Mouse (Mus musculus): Measurements from ENCODE around the gene Adipoq. TPM values are rescaled to one million over a fixed set of nuclear protein-coding genes. Genes with fewer than 3 reads are reported as not detected.

Gene Adipoq
- total RNA-seq, 4 experiments from 2014 or later: not detected

DNA sequence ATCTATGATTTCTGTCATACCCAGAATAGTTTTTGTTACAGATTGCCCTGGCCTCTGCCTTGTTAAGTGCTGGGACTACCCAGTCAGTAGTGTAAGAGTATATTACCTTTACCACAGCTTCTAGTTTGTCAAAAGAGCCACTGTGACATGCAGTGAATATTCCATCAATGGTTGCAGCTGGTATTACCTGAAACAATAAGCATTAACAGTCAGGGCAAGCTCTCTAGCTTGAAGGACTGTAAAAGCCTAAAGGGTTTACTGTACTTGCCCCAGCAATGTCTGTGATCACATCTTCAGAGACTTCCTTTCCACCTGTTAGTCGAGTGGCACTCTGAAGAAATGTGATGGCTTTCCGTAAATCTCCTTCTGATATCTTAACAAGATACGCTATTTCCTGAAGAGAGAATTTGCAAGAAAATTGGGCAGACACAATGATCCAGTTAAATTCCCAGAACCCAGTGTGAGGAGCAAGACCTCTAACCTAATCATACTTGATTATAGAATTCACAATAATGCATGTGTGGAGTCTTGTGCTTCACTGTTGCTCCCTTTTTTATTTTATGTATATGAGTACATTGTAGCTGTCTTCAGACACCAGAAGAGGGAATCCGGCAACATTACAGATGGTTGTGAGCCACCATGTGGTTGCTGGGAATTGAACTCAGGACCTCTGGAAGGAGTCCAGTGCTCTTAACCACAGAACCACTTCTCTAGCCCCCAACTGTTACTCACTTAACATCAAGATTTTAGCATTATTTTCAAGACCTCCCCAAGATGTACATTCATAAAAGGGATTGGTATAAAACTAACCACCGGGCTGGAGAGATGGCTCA lies 31.8 kb upstream of the Adipoq start:
- DNase-seq (ENCODE audit: low spot score in 2 of 2): no peak

DNA sequence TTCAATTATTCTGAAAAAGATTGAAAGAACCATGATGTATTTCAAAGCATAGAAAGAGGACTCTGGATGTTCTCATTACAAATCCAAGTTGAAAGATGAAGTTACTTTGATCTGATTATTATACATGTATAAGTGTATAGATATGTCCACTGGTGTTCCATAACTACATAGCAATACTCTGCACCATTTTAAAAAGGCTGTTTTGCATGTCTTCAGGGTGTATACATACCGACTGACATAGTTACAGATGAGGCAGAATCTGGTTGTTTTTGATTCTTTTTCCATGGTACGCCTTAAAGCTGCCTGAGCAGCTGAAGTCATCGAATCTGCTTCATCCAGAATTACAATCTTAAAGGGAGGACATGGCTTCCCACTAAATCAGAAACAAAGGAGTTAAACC lies 30.9 kb upstream of the Adipoq start:
- DNase-seq (ENCODE audit: low spot score in 2 of 2): no peak

DNA sequence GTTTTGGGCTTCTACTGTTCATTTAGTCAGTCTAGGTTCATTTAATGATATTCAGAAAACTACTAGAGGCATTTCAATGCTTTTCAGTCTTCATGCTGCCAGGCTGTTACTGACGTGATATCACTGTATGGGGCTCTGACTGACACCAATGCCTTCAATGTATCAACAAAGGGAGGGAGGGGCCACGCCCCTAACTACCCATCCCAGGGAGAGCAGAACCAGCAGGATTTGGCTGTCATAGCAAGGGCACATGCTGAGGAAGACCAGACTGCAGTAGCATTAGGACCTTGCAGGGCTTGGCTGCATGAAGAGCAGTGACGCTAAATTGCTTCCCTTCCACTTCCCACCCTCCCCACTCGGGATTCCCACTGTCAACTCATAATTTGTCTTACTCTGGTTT lies 29.2 kb upstream of the Adipoq start:
- DNase-seq (ENCODE audit: low spot score in 2 of 2): no peak

DNA sequence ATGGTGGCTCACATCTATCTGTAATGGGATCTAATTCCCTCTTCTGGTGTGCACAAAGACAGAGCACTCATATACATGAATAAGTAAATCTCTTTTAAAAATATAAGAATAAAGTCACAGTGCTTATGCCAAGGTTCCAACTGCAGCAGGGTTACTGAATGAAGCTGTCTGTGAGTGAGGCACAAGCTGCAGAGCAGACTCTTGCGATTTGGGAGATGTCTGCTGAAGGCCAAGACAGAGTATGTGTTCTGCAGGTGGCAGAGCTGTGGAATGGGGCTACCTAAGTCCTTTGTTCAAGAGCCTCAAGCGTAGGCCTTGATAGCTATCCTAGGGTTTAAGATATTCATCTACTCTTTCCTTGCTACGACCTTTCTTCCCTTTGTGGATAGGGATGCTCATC lies 23.9 kb upstream of the Adipoq start:
- DNase-seq (ENCODE audit: low spot score in 2 of 2): no peak

DNA sequence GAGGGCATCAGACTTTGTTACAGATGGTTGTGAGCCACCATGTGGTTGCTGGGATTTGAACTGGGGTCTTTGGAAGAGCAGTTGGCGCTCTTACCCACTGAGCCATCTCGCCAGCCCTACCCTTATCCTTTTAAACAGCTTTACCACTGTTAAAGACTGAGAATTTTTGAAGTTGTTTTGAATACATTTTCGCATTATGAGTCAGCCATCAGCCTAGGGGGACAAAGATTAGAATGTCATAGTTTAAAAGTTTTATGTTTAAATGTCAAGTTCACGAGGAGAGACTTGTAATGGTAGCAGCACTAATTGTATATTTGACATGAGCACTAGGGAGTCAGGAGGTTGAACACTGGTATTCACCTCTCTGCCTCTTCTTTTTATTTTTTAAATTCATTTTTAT lies 23.2 kb upstream of the Adipoq start:
- no peak for DNase-seq (ENCODE audit: low spot score in 2 of 2)

DNA sequence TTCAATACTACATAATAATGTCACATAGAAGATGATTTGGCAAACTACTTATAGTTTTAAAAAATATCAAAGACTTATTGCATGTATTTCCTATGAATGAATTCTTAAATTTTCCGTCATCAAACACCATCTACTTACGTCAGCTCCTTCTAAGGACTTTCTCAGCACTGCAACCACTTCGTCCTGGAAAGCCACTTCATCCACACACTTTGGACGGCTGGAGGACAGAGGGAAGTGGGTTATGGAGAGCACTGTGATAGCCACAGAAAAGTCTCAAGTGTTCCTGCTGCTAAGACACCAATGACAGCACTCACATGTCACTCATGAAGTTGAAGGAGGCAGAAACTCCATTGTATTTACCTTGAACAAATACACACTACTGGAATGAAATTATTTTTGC lies 21.9 kb upstream of the Adipoq start:
- no peak for DNase-seq (ENCODE audit: low spot score in 2 of 2)

DNA sequence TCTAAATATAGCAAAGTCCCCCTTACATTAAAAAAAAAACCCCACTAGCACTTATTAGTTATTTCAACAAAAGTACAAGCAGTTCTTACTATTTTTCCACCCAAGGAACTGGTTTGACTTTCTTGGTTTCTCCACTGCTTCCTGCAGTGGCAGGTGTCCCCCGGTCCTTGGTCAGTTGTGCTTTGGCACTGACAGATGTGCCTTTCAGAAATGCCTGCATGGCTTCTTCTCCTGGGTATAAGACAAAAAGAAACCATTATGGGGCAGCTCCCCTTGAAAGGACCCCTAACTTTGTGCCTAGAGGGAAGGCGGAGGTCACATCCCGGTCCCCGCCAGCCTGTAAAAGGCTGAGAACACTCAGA lies 19.0 kb upstream of the Adipoq start:
- DNase-seq (ENCODE audit: low spot score in 2 of 2): no peak

DNA sequence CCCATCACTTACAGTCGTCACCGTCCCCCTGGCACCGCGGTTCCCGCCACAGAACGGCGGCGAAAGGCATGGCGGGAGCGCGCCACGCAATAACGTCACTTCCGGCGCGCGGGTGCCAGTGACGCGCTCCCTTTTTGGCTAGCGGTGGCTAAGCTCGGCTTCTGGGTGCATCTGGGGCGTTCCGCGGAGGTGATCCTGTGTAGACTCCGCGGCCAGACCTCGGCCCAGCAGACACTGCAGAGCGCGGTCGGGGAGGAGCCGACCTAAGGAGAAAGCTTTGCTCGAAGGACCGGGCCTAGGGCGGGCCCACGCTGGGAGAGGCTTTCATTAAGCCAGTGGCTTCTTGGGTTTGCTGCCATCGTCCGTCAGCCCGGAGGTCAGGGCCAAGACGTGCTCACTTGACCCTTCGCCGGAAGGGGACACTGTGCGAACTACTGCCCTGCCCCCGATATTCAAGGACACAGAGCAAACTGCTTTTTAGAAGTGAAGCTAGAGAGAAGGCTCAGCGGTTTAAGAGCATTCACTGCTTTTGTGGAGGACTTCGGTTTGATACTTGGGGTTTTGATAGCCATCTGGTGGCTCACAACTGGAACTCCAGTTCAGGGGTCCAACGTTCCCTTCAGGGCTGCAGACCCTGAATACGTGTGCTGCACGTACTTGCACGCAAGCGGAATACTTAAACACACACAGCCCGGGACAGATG lies 18.5 kb upstream of the Adipoq start, which contains the start of gene Rfc4:
TSS of gene Rfc4 (minus strand) at position 65 of the 703 bp plus-strand sequence.
- DNase-seq (ENCODE audit: low spot score in 2 of 2): peak; percentile 85 to 92

DNA sequence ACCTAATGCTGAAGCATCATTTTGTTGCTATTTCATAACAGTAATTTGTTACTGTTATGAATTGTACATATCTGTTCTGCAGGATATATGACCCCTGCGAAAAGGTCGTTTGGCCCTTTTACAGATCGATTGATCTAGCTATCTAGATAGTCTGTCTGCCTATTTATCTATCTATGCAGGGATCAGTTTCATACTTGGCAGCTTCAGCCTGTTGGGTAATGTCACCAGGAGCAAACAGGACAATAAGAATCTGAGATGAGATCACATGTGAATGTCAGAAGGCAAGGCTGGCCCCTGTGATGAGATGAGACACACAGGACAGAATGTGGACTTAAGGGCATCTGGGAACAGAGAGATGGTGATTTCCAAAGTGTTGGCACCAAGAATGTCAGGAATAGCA lies 16.0 kb upstream of the Adipoq start:
- no peak for DNase-seq (ENCODE audit: low spot score in 2 of 2)

DNA sequence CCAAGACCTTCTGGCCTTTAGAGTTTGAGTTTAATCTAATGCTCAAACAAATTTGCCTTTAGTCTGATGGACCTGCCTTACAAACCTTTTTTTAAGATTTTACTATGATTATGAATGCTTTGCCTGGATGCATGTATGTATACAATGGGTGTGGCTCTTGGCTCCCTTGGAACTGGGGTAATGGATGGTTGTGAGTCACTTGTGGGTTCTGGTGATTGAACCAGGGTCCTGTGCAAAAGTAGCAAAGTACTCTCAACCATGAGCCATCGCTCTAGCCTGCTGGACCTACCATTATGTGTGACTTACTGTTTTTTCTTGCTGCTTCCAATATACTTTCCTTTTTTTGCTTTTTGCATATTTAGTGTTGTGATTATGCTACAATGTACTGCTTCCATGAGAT lies 14.0 kb upstream of the Adipoq start:
- DNase-seq (ENCODE audit: low spot score in 2 of 2): no peak

DNA sequence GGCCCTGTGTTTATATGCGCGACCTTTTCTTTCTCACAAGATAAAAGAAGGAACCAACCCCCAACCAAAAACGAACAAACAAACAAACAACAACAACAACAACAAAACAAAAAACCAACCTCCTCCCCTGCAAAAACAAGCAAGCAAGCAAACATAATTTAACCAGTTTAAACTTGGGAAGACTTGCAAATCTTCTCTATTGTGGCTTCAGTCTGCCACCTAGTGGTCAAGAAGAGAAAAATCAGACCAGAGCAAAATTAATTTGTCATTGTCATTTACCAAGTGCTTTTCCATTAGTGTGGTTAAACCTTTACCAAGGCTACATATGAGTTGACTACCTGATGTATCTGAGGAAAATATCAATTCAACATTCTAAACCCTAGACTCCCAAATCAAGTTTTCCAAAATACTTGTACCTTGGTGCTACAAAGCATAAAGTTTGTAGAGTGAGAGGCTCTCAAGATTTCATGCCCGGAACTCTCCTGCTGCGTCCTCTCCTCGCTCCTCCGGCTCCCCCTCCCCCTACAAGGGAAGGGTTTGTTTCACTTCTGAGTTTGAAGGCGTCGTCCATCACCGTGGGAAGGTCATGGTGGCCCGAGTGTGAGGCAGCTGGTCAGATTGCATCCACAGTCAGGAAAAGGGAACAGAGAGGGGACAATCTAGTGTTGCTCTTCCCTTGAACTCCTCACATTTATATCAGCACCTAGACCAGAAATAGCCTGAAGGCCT lies 10.8 kb upstream of the Adipoq start:
- no peak for DNase-seq (ENCODE audit: low spot score in 2 of 2)

DNA sequence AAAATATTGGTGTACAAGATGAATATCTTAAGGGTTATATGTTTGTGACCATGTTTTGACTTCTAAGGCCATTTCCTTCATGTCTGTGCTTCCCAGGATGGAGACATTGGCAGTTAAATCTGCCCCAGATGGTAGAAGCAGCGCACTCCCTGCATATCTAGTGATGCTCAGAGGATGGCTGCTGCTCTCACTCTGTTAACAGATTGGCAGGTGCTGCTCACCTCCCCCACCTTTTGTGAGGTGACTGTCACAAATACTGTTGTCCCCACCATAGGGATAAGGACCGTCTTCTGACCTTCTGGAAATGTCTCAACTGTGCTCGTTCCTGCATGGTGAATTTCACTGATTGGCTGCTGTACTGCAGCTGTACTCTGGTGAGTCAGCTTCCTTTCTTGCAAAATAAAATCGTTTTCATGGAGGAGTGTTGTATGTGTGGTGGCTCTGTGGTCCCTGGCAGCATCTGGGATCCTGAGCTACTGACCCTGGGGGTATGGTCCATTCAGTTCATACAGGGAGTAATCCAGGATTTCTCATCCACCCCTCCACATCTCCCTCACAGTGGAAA lies 9.8 kb upstream of the Adipoq start:
- DNase-seq (ENCODE audit: low spot score in 2 of 2): no peak

DNA sequence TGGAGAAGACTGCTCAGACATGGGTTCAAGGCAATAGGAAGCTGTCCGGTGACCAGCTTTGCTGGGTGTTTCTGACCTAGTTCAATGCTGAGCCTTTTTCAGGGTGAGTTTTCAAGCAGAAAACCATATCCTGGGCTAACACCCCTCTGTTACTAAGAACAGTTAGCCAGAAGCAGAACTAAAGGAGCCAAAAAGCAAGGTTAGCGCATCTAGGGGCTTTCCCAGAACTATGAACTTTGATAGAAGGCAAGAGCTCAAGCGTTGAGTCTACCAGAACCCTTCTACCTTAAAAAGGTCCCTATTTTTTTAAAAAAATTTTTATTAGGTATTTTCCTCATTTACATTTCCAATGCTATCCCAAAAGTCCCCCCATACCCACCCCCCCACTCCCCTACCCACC lies 5.4 kb upstream of the Adipoq start:
- DNase-seq (ENCODE audit: low spot score in 2 of 2): no peak

DNA sequence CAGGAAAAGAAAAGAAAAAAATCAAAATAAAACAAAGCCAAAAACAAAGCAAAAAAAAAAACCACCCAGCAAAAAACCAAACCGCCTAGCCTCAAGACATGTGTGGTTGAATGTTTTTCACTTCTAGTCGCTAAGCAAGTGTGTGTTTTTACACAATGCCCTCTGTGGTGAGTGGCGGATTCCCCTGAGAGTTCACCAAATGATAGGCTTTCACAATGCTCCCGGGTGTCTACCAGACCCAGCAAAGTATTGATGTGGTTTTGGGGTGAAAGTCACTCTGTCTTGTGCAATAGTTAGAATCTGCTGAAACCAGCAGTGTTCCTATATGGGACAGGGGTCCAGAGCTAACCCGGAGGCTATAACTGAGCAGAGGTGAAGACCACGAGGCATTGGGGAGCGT lies 2.0 kb upstream of the Adipoq start:
- no peak for DNase-seq (ENCODE audit: low spot score in 2 of 2)

DNA sequence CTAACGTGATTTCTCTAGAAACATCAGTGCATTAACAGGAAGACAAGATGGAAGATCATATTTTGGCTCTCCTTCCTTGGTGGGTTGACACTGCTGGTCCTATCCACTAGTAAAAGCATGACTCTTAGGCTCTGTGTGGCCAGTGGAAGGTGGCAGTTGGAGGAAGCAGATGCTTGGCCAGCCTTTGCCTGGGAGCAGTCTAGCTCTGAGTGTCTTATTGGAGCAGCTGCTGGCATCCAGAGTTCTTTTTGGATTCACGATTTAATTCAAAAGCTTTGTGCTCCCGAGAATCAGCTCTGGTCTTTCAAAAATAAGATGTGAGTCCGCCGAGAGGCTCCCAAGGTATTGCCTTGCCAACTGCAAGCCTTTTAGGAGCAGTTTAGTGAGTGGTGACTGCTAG lies 1.1 kb upstream of the Adipoq start:
- no peak for DNase-seq (ENCODE audit: low spot score in 2 of 2)

DNA sequence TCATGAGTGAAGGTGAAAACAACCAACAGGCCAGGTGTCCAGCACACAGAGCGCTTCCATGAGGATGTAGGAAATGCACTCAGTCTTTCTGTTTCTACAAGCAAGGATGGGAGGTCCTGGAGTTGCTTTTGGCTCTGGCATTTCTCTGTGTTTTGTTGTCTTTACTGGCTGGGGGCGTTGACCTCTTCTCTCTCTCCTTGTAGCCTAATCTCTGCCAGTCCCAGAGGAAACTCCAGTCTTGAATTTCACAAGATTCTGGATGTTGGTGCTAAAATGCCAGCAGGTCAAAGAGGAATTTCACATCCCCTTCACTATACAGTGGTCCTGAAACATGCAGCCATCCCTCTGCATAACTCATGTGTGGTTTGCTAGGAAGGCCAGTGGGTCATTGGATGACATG lies 2.6 kb downstream of the Adipoq start:
- no peak for DNase-seq (ENCODE audit: low spot score in 2 of 2)

DNA sequence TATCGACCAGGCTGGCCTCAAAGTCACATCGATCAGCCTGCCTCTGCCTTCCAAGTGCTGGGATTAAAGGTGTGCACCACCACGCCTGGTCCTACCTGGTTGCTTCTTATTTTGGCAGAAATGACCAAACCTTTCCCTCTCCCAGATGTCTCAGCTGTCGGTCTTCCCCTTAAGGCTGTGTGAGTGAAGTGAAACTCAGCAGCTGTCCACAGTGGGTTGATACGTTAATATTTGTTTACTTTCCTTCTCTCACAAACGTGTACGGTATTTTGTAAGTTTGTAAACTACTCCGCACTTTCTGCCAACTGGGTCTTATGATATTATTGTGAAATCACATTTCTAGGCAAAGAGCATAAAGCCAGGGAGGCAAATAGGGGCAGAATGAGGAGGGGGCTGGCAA lies 3.1 kb downstream of the Adipoq start:
- DNase-seq (ENCODE audit: low spot score in 2 of 2): no peak

DNA sequence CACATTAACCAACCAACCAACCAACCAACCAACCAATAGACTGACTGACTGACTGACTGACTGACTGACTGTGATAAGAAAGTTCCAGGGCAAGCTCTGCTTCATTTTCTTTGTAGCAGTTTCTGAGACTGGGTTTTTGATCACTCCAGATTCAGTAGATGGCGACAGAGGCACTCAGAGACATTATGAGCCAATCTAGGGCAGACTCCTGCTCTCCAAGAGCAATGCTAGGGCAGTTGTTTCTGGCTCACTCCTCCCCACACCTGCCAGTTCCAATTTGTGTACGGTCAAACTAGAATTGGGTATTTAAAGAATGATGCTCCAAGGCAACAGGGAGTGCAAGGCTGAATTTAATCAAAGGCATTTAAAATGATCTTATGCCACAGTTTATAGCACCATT lies 5.1 kb downstream of the Adipoq start:
- DNase-seq (ENCODE audit: low spot score in 2 of 2): no peak

DNA sequence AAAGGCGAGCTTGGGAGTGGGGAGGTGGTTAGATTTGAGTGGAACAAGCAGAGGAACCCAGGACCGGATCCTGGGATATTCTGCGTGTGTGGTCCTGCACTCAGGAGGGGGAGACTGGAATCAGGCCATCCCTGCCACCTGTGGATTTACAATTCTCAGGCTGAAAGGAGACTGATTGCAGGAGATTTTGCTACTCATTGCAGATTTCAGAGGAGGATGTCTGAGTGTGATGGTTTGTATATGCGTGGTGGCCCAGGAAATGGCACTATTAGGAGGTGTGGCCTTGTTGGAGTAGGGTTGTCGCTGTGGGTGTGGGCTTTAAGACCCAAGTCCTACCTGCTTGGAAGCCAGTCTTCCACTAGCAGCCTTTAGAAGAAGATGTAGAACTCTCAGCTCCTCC lies 7.9 kb downstream of the Adipoq start:
- DNase-seq (ENCODE audit: low spot score in 2 of 2): no peak

DNA sequence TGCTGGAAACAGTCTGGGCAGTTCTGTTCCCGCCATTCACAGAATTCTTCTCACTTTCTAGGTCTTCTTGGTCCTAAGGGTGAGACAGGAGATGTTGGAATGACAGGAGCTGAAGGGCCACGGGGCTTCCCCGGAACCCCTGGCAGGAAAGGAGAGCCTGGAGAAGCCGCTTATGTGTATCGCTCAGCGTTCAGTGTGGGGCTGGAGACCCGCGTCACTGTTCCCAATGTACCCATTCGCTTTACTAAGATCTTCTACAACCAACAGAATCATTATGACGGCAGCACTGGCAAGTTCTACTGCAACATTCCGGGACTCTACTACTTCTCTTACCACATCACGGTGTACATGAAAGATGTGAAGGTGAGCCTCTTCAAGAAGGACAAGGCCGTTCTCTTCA lies 10.7 kb downstream of the Adipoq start:
- no peak for DNase-seq (ENCODE audit: low spot score in 2 of 2)

DNA sequence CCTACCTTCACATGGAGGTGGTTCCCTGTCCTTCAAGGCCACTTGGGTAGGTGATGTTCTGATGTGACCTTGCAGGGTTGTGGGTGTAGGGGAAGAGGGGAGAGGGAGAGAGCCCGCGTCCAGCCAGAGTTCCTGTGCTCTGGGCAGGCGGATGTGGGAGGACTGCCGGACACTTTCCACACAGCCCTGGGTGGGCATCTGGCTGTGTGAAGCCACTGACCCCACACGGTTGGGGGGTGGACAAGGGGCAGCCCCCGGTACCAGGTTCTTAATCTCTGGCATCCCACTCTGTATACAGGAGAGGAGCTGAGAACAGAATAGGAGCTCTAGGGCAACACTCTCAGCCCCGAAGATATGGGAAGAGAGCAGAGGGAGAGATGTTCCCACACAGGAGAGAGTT lies 12.0 kb downstream of the Adipoq start:
- no peak for DNase-seq (ENCODE audit: low spot score in 2 of 2)

DNA sequence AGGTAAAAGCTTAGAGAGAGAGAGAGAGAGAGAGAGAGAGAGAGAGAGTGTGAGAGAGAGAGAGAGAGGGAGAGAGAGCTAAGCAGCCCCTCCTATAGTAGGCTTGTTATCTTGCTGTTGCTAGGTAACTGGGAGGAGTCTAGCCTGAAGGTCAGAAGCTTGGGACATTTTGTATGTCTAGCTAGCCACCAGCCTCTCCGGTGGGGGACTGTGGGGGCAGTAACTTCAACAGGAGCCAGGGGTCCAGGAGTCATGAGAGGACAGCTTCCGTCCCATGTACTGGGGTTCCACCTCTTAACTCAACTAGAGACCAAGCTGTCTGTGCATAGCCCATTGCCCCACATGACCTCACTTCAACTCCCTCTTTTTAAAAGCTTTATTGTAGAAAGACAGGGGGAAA lies 12.6 kb downstream of the Adipoq start:
- DNase-seq (ENCODE audit: low spot score in 2 of 2): no peak

Data from left cerebral cortex, adult 8-10 months (tissue).